Mouse (Mus musculus): ENCODE measurements around the gene Atp2a2. TPM values are rescaled to one million over a fixed set of nuclear protein-coding genes. Genes with fewer than 3 reads are reported as not detected.
"Not testable (repeated sequence)": the region's sequence is repeated elsewhere in the genome, so short reads cannot be mapped to it uniquely, and the experiment has no call there.

The Atp2a2 gene
- polyA plus RNA-seq, 1 experiment from 2014 or later: 26.1 TPM

GRCm38 (mm10) chr5:122421271-122422068 is 80.6 kb downstream of the Atp2a2 start, which contains the start of gene Anapc7:
Anapc7 (plus strand) TSS chr5:122421693.
- no peak for ATAC-seq
- H3K4me3 ChIP-seq (ENCODE audit: low read depth, low read length): peak within 1 kb of the TSS; percentile 95
- H3K36me3 ChIP-seq (ENCODE audit: control insufficient read depth, insufficient read depth): no peaks in the 10 kb centered on the region
- H3K4me1 ChIP-seq (replicated peaks; ENCODE audit: control insufficient read depth, insufficient read depth, low read length): no peaks in the 10 kb centered on the region
- no peaks in the 10 kb centered on the region for H3K9me3 ChIP-seq (ENCODE audit: control insufficient read depth)
- H3K9ac ChIP-seq (ENCODE audit: low read depth, low read length): peak within 1 kb of the TSS; percentile 96
- no peaks in the 10 kb centered on the region for H3K27me3 ChIP-seq (replicated peaks; ENCODE audit: control insufficient read depth, insufficient read depth, low read length)
- TF ChIP-seq CTCF (IDR thresholded peaks at IDR 0.05; ENCODE audit: low read depth): peak; percentile 55
- peak within 1 kb of the TSS; percentile 76 for H3K27ac ChIP-seq (ENCODE audit: low read depth, low read length)
- WGBS: 12% methylated on average over 17 of the region's 17 CpGs
- peak within 1 kb of the TSS; percentile 75 for H3K4me2 ChIP-seq (replicated peaks; ENCODE audit: low read depth)

- H3K9me3 ChIP-seq (ENCODE audit: control insufficient read depth); H3K4me3 ChIP-seq (ENCODE audit: low read depth, low read length); H3K36me3 ChIP-seq (ENCODE audit: control insufficient read depth, insufficient read depth); H3K9ac ChIP-seq (ENCODE audit: low read depth, low read length); H3K27ac ChIP-seq (ENCODE audit: low read depth, low read length); H3K27me3 ChIP-seq (replicated peaks; ENCODE audit: control insufficient read depth, insufficient read depth, low read length); H3K4me1 ChIP-seq (replicated peaks; ENCODE audit: control insufficient read depth, insufficient read depth, low read length): not testable (repeated sequence)
- peak; percentile 81 for ATAC-seq
- WGBS: 40% methylated on average over 4 of the region's 4 CpGs
- peak overlapping the region; percentile 75; the same call in 1 of the 2 replicates for H3K4me2 ChIP-seq (replicated peaks; ENCODE audit: low read depth)
Measured at GRCm38 (mm10) chr5:122420676-122421075, 81.3 kb downstream of the Atp2a2 start.

- no peaks in the 10 kb centered on the region; the same call in 1 of the 2 replicates for H3K36me3 ChIP-seq (ENCODE audit: control insufficient read depth, insufficient read depth)
- H3K27me3 ChIP-seq (replicated peaks; ENCODE audit: control insufficient read depth, insufficient read depth, low read length): no peaks in the 10 kb centered on the region
- no peak for ATAC-seq
- H3K4me3 ChIP-seq (ENCODE audit: low read depth, low read length): no peak overlapping the region
- no peak overlapping the region for H3K4me2 ChIP-seq (replicated peaks; ENCODE audit: low read depth)
- WGBS: 91% methylated on average over 12 of the region's 12 CpGs
- H3K4me1 ChIP-seq (replicated peaks; ENCODE audit: control insufficient read depth, insufficient read depth, low read length): no peaks in the 10 kb centered on the region
- no peak for TF ChIP-seq CTCF (IDR thresholded peaks at IDR 0.05; ENCODE audit: low read depth)
- H3K27ac ChIP-seq (ENCODE audit: low read depth, low read length): no peak overlapping the region
- H3K9ac ChIP-seq (ENCODE audit: low read depth, low read length): no peak overlapping the region
- no peaks in the 10 kb centered on the region for H3K9me3 ChIP-seq (ENCODE audit: control insufficient read depth)
Measured at GRCm38 (mm10) chr5:122415465-122415864, 86.6 kb downstream of the Atp2a2 start.

GRCm38 (mm10) chr5:122414351-122414750 is 87.7 kb downstream of the Atp2a2 start:
- Histone ChIP-seq H3K9ac (ENCODE audit: low read depth, low read length) (no peak overlapping the region), H3K4me3 (ENCODE audit: low read depth, low read length) (no peak overlapping the region), H3K36me3 (ENCODE audit: control insufficient read depth, insufficient read depth) (peaks cover 6% of the 10 kb centered on the region; the same call in 1 of the 2 replicates), H3K4me1 (replicated peaks; ENCODE audit: control insufficient read depth, insufficient read depth, low read length) (no peaks in the 10 kb centered on the region), H3K27ac (ENCODE audit: low read depth, low read length) (no peak overlapping the region), H3K4me2 (replicated peaks; ENCODE audit: low read depth) (no peak overlapping the region), H3K9me3 (ENCODE audit: control insufficient read depth) (no peaks in the 10 kb centered on the region), H3K27me3 (replicated peaks; ENCODE audit: control insufficient read depth, insufficient read depth, low read length) (no peaks in the 10 kb centered on the region)
- ATAC-seq: no peak
- TF ChIP-seq CTCF (IDR thresholded peaks at IDR 0.05; ENCODE audit: low read depth): no peak
- WGBS: 83% methylated on average over 5 of the region's 5 CpGs

GRCm38 (mm10) chr5:122412826-122413225 is 89.2 kb downstream of the Atp2a2 start:
- Histone ChIP-seq H3K9me3 (ENCODE audit: control insufficient read depth) (no peaks in the 10 kb centered on the region), H3K9ac (ENCODE audit: low read depth, low read length) (no peak overlapping the region), H3K4me1 (replicated peaks; ENCODE audit: control insufficient read depth, insufficient read depth, low read length) (no peaks in the 10 kb centered on the region), H3K4me2 (replicated peaks; ENCODE audit: low read depth) (no peak overlapping the region), H3K36me3 (ENCODE audit: control insufficient read depth, insufficient read depth) (peaks cover 6% of the 10 kb centered on the region; the same call in 1 of the 2 replicates), H3K27me3 (replicated peaks; ENCODE audit: control insufficient read depth, insufficient read depth, low read length) (no peaks in the 10 kb centered on the region), H3K27ac (ENCODE audit: low read depth, low read length) (no peak overlapping the region), H3K4me3 (ENCODE audit: low read depth, low read length) (no peak overlapping the region)
- 48% methylated on average over 6 of the region's 6 CpGs for WGBS
- no peak for TF ChIP-seq CTCF (IDR thresholded peaks at IDR 0.05; ENCODE audit: low read depth)
- no peak for ATAC-seq

DNA sequence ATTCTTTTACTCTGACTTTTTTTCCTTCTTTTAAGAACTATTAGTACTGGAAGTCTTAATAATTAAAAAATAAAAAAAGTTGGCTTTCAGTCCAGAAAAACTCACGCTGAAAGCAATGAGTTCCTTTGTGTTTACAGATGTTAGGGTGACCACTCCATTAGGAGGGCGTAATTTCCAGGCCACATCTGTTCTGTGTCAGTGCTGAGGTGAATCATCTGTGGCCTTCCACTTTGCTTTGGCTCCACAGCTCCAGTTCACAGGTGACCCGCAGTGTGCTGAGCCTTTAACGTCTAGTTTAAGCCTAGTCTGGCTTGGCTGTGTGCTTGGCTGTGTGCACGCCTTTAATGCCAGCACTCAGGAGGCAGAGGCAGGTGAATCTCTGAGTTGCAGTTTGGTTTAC is 90.1 kb downstream of the Atp2a2 start:
- no peaks in the 10 kb centered on the region for H3K27me3 ChIP-seq (replicated peaks; ENCODE audit: control insufficient read depth, insufficient read depth, low read length)

More for the DNA sequence above, 90.1 kb downstream of the Atp2a2 start:
- no peak for TF ChIP-seq CTCF (IDR thresholded peaks at IDR 0.05; ENCODE audit: low read depth)
- Histone ChIP-seq H3K9ac (ENCODE audit: low read depth, low read length) (no peak overlapping the region), H3K27ac (ENCODE audit: low read depth, low read length) (no peak overlapping the region; the same call in 1 of the 2 replicates), H3K4me1 (replicated peaks; ENCODE audit: control insufficient read depth, insufficient read depth, low read length) (no peaks in the 10 kb centered on the region), H3K36me3 (ENCODE audit: control insufficient read depth, insufficient read depth) (peaks cover 6% of the 10 kb centered on the region; the same call in 1 of the 2 replicates), H3K9me3 (ENCODE audit: control insufficient read depth) (no peaks in the 10 kb centered on the region), H3K4me2 (replicated peaks; ENCODE audit: low read depth) (no peak overlapping the region), H3K4me3 (ENCODE audit: low read depth, low read length) (no peak overlapping the region)
- 65% methylated on average over 5 of the region's 5 CpGs for WGBS
- ATAC-seq: no peak
